Mouse (Mus musculus): ENCODE measurements at regions not wholly inside any gene's neighbourhood (a gene's known extent, or its start where the extent isn't known, plus 50 kb on each side); places are given as distances from the start of the nearest gene placed in this dataset.
A peak's percentile ranks its signal among the peaks of the same experiment; 100 is the strongest.

DNA sequence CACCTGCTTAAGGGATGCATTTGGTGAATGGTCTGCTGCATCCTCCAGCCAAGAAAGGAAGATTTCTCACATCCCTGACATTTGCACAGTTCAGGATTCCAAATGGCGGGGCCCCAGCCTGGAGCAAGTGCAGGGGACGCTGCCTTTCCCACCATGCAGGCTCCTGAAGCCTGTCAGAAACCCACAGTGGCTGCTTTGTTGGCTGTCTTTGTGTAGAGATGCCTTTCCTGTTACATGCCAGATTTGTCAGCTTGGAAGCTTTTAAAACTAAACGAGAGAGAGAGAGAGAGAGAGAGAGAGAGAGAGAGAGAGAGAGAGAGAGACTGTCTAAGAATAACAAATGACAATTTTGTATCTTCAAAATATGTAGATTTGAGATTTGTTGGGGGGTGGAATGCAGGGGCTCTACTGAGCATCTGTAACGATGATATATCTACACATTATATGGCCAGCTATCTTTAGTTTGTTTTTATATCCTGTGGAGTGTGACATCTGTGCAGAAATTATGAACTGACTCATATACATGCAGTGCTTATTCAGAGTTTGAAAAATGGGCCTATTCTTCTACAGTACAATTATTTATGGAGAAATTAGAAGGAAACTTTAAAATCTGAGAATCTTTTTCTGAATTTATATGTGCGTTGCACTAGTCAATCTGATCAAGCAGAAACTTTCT, 164.0 kb downstream of the Rpl36a-ps1 start:
- Histone ChIP-seq H3K4me1 (ENCODE audit: control insufficient read depth, insufficient read depth, low read length) (no peaks in the 10 kb centered on the region), H3K4me2 (replicated peaks; ENCODE audit: low read depth, low read length) (no peak overlapping the region), H3K9me3 (ENCODE audit: control insufficient read depth, low read depth, low read length) (no peaks in the 10 kb centered on the region), H3K4me3 (ENCODE audit: low read depth, low read length) (no peak overlapping the region), H3K27me3 (ENCODE audit: control insufficient read depth, insufficient read depth, low read length) (no peaks in the 10 kb centered on the region), H3K36me3 (ENCODE audit: control insufficient read depth, insufficient read depth, low read length) (no peaks in the 10 kb centered on the region), H3K9ac (replicated peaks; ENCODE audit: low read depth, low read length) (no peak overlapping the region), H3K27ac (ENCODE audit: low read length) (no peak overlapping the region)
- 49% methylated on average over 5 of the region's 5 CpGs for WGBS
- no peak for ATAC-seq (ENCODE audit: insufficient number of reproducible peaks, insufficient read depth, low FRiP score, low read depth)

DNA sequence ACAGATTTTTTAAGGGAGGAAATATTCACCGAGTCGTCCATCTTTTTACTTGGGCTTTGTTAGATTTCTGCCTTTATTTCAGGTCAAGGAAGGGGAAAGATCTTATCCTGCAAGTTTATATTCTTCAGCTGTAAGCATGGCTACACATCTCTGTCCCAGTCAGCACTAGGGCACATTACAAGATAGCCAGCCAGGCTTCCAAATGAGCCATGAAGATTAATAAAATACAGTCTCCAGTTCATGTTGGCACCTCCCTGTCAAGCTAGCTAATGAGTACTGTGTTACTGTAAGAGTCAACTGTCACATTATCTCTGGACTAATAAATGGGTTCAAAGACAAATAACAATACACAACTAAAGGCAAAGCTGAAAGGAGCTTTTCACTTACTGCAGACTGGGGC, 166.6 kb downstream of the Rpl36a-ps1 start:
- Histone ChIP-seq H3K4me3 (ENCODE audit: low read depth, low read length) (no peak overlapping the region), H3K9ac (replicated peaks; ENCODE audit: low read depth, low read length) (no peak overlapping the region), H3K27me3 (ENCODE audit: control insufficient read depth, insufficient read depth, low read length) (no peaks in the 10 kb centered on the region), H3K9me3 (ENCODE audit: control insufficient read depth, low read depth, low read length) (no peaks in the 10 kb centered on the region), H3K4me2 (replicated peaks; ENCODE audit: low read depth, low read length) (no peak overlapping the region), H3K27ac (ENCODE audit: low read length) (no peak overlapping the region), H3K4me1 (ENCODE audit: control insufficient read depth, insufficient read depth, low read length) (no peaks in the 10 kb centered on the region), H3K36me3 (ENCODE audit: control insufficient read depth, insufficient read depth, low read length) (no peaks in the 10 kb centered on the region)
- no peak for ATAC-seq (ENCODE audit: insufficient number of reproducible peaks, insufficient read depth, low FRiP score, low read depth)
- WGBS, result 70% methylated on average over 2 of the region's 2 CpGs

DNA sequence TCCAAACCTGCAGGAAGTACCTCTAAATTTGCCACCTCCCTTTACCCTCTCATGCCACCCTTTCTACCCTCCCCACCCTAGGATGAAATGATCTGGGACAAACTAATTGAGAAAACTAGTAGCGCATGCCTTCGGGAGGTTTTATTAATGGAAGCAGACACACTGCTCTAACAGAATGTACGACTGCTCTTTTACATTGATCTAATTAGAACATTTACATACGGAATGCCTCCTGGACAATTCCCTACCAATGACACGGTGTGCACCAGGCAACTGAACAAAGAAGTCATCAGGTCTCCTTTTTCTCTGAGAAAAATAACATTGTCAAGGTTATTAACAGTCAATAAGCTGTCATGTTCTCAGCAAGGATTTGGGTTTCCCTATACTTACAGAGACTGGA, 180.5 kb downstream of the Rpl36a-ps1 start:
- WGBS, result 87% methylated on average over 5 of the region's 5 CpGs

DNA sequence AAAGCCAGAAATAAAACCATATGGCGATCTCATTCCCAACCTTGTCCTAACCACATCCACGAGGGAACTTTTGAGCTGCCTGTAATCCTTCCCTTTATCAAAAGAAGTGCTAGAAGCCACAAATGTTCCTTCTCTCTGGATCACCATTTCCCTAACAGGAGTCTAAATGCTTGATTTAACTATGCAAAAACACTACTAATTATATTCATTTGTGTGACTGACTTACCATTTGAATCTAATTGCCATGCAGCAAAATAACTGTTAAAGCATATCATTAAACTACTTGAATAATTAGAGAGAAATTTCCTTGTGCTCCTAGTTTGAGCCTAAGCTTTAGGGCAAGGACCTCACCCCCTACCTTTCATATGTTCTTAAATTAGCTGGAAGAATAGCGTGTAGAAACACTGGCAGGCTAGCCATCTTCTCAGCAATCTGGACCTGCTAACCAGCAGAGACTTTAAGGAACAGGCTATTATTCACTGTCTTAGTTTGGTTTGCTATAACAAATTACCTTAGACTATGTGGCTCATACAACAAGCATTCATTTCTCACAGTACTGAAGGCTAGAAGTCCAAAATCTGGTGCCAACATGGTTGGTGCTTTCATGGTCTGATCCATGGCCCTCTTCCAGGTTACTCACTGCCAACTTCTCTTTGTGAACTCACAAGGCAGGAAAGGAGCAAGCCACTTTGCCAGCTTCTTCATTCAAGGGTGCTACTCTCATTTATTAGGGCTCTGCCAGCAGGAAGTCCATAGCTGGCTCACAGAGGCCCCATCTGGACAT, 183.7 kb downstream of the Rpl36a-ps1 start:
- Histone ChIP-seq H3K27ac (ENCODE audit: low read length) (no peak overlapping the region), H3K9ac (replicated peaks; ENCODE audit: low read depth, low read length) (no peak overlapping the region), H3K4me1 (ENCODE audit: control insufficient read depth, insufficient read depth, low read length) (no peaks in the 10 kb centered on the region), H3K9me3 (ENCODE audit: control insufficient read depth, low read depth, low read length) (no peaks in the 10 kb centered on the region), H3K4me2 (replicated peaks; ENCODE audit: low read depth, low read length) (no peak overlapping the region), H3K27me3 (ENCODE audit: control insufficient read depth, insufficient read depth, low read length) (no peaks in the 10 kb centered on the region), H3K4me3 (ENCODE audit: low read depth, low read length) (no peak overlapping the region), H3K36me3 (ENCODE audit: control insufficient read depth, insufficient read depth, low read length) (no peaks in the 10 kb centered on the region)
- WGBS, result 88% methylated on average over 3 of the region's 3 CpGs
- no peak for ATAC-seq (ENCODE audit: insufficient number of reproducible peaks, insufficient read depth, low FRiP score, low read depth)

More for the DNA sequence above, 180.5 kb downstream of the Rpl36a-ps1 start:
- Histone ChIP-seq H3K36me3 (ENCODE audit: control insufficient read depth, insufficient read depth, low read length) (no peaks in the 10 kb centered on the region), H3K4me2 (replicated peaks; ENCODE audit: low read depth, low read length) (no peak overlapping the region), H3K9ac (replicated peaks; ENCODE audit: low read depth, low read length) (no peak overlapping the region), H3K27me3 (ENCODE audit: control insufficient read depth, insufficient read depth, low read length) (no peaks in the 10 kb centered on the region), H3K4me1 (ENCODE audit: control insufficient read depth, insufficient read depth, low read length) (no peaks in the 10 kb centered on the region), H3K4me3 (ENCODE audit: low read depth, low read length) (no peak overlapping the region), H3K9me3 (ENCODE audit: control insufficient read depth, low read depth, low read length) (no peaks in the 10 kb centered on the region), H3K27ac (ENCODE audit: low read length) (no peak overlapping the region)
- no peak for ATAC-seq (ENCODE audit: insufficient number of reproducible peaks, insufficient read depth, low FRiP score, low read depth)

DNA sequence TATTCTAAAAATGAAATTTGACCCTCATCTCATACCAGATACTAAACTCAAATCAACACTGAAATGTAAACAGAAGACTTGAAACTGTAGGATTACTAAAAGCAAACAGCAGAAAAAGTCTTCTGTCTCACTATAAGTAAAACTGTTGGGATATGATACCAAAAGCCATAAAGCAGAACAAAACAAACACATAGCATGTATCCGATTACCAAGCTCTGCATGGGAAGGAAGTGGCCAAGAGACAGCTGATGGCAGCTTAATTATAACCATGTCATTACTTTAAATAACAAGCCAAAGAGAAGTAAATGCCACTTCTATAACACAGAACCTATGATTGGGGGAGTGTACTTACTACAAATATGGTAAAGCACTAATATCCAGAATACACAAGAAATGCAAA, 186.0 kb downstream of the Rpl36a-ps1 start:
- no peak for ATAC-seq (ENCODE audit: insufficient number of reproducible peaks, insufficient read depth, low FRiP score, low read depth)
- Histone ChIP-seq H3K9me3 (ENCODE audit: control insufficient read depth, low read depth, low read length) (no peaks in the 10 kb centered on the region), H3K27ac (ENCODE audit: low read length) (no peak overlapping the region), H3K4me1 (ENCODE audit: control insufficient read depth, insufficient read depth, low read length) (no peaks in the 10 kb centered on the region), H3K4me3 (ENCODE audit: low read depth, low read length) (no peak overlapping the region), H3K9ac (replicated peaks; ENCODE audit: low read depth, low read length) (no peak overlapping the region), H3K36me3 (ENCODE audit: control insufficient read depth, insufficient read depth, low read length) (no peaks in the 10 kb centered on the region), H3K27me3 (ENCODE audit: control insufficient read depth, insufficient read depth, low read length) (no peaks in the 10 kb centered on the region), H3K4me2 (replicated peaks; ENCODE audit: low read depth, low read length) (no peak overlapping the region)
- 45% methylated on average over 1 of the region's 1 CpGs for WGBS

DNA sequence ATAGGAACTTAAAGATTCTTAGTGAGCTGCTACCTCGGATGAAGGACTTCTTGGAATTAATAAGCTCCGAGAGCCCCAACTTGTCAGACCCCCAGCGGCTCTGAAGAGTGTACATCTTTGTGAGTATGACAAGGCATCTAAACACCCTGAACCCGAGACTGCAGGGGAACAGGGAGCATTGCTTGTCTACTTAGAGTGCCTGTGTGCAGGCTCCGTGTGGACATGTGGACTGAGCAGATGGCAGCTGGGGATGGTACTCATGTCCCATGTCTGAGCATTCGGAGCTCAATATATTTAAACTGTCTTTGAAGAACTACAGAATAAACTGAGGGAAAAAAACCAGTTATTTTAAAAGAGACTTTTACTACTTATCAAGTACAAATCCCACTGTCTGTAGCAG, 189.1 kb downstream of the Rpl36a-ps1 start:
- Histone ChIP-seq H3K36me3 (ENCODE audit: control insufficient read depth, insufficient read depth, low read length) (no peaks in the 10 kb centered on the region), H3K9me3 (ENCODE audit: control insufficient read depth, low read depth, low read length) (no peaks in the 10 kb centered on the region), H3K27ac (ENCODE audit: low read length) (no peak overlapping the region), H3K4me2 (replicated peaks; ENCODE audit: low read depth, low read length) (no peak overlapping the region), H3K4me3 (ENCODE audit: low read depth, low read length) (no peak overlapping the region), H3K4me1 (ENCODE audit: control insufficient read depth, insufficient read depth, low read length) (no peaks in the 10 kb centered on the region), H3K27me3 (ENCODE audit: control insufficient read depth, insufficient read depth, low read length) (no peaks in the 10 kb centered on the region), H3K9ac (replicated peaks; ENCODE audit: low read depth, low read length) (no peak overlapping the region)
- WGBS, result 81% methylated on average over 6 of the region's 6 CpGs
- no peak for ATAC-seq (ENCODE audit: insufficient number of reproducible peaks, insufficient read depth, low FRiP score, low read depth)

DNA sequence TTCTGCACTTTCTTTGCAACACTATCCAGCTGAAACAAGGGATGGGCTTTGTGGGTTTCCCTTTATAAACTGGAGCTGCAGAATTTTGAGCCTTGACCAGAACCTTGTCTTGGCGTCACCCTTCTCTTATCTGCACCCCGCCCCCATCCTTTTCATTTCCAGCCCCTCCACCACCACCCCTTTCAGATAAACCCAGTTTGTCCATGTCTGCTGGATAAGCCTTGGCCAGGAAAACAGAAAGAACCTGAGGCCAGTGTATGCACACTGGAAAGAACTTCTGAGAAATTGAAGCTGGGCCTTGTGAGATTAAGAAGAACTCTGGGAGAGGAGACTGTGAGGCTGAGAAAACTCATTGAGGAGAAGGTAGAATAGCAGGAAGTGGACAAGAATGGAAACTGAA, 192.8 kb downstream of the Rpl36a-ps1 start:
- Histone ChIP-seq H3K27me3 (ENCODE audit: control insufficient read depth, insufficient read depth, low read length) (no peaks in the 10 kb centered on the region), H3K9ac (replicated peaks; ENCODE audit: low read depth, low read length) (no peak overlapping the region), H3K4me1 (ENCODE audit: control insufficient read depth, insufficient read depth, low read length) (no peaks in the 10 kb centered on the region), H3K4me3 (ENCODE audit: low read depth, low read length) (no peak overlapping the region), H3K4me2 (replicated peaks; ENCODE audit: low read depth, low read length) (no peak overlapping the region), H3K27ac (ENCODE audit: low read length) (no peak overlapping the region), H3K36me3 (ENCODE audit: control insufficient read depth, insufficient read depth, low read length) (no peaks in the 10 kb centered on the region), H3K9me3 (ENCODE audit: control insufficient read depth, low read depth, low read length) (no peaks in the 10 kb centered on the region)
- 0 out of 2 replicates have a peak, but pooled peaks have one; percentile 23 for ATAC-seq (ENCODE audit: insufficient number of reproducible peaks, insufficient read depth, low FRiP score, low read depth)
- 84% methylated on average over 2 of the region's 2 CpGs for WGBS

DNA sequence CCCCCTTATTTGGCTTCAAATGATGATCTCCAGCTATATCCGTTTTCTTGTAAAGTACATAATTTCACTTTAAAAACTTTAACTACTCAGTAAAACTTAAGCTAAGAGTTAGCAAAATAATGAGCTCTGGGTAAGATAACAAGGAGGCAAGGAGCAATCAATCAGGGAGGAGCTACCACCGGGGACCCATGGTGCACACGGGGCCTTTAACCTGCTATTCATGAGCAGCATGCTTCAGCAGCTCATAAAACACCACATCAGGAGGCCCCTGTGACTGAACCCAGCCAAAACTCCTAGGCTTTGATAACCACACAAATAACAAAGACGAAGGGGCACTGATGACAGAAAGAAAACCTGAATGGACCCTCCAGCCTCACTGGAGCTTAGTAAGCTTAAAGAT, 202.1 kb downstream of the Rpl36a-ps1 start:
- Histone ChIP-seq H3K9ac (replicated peaks; ENCODE audit: low read depth, low read length) (no peak overlapping the region), H3K9me3 (ENCODE audit: control insufficient read depth, low read depth, low read length) (no peaks in the 10 kb centered on the region), H3K4me3 (ENCODE audit: low read depth, low read length) (no peak overlapping the region), H3K27me3 (ENCODE audit: control insufficient read depth, insufficient read depth, low read length) (no peaks in the 10 kb centered on the region), H3K27ac (ENCODE audit: low read length) (no peak overlapping the region), H3K4me2 (replicated peaks; ENCODE audit: low read depth, low read length) (no peak overlapping the region), H3K36me3 (ENCODE audit: control insufficient read depth, insufficient read depth, low read length) (no peaks in the 10 kb centered on the region), H3K4me1 (ENCODE audit: control insufficient read depth, insufficient read depth, low read length) (no peaks in the 10 kb centered on the region)
- WGBS, result 49% methylated on average over 4 of the region's 4 CpGs
- no peak for ATAC-seq (ENCODE audit: insufficient number of reproducible peaks, insufficient read depth, low FRiP score, low read depth)

Measured in stomach, embryonic 14.5 days (tissue).